Mouse (Mus musculus): ENCODE measurements around the gene Agxt.

- TF ChIP-seq POLR2A (IDR thresholded peaks at IDR 0.05; ENCODE audit: low read depth, low read length) (no peak), CTCF (conservative IDR thresholded peaks at IDR 0.05; ENCODE audit: insufficient read depth, insufficient read length, low read depth, low read length) (no peak)
Measured at GRCm38 (mm10) chr1:93092582-93092981, 42.5 kb upstream of the Agxt start.

All from kidney, adult 2 months (tissue).